Mouse (Mus musculus) erythroblast, embryonic 14.5 days (primary cell): ENCODE measurements around the gene Dnah7a. TPM values are rescaled to one million over a fixed set of nuclear protein-coding genes. Genes with fewer than 3 reads are reported as not detected.
"Not testable (repeated sequence)": the region's sequence is repeated elsewhere in the genome, so short reads cannot be mapped to it uniquely, and the experiment has no call there.

Experiments used
- H3K27me3 ChIP-seq: 2 replicates; pipeline ENCODE4 v1.6.1; 2012; ENCODE audit warnings: inconsistent platforms; ENCODE audit not compliant: control insufficient read depth
- H3K36me3 ChIP-seq: 2 replicates; pipeline ENCODE4 v1.6.1; 2012; ENCODE audit warnings: mild to moderate bottlenecking, inconsistent platforms; ENCODE audit not compliant: control insufficient read depth
- H3K4me1 ChIP-seq: 2 replicates; pipeline ENCODE4 v1.6.1; 2012; ENCODE audit warnings: inconsistent platforms; ENCODE audit not compliant: control insufficient read depth
- H3K4me3 ChIP-seq: replicated peaks from 2 replicates; pipeline ENCODE3; 2012; ENCODE audit warnings: moderate library complexity, mild to moderate bottlenecking, inconsistent platforms
- H3K9me3 ChIP-seq: 2 replicates; pipeline ENCODE4 v1.6.1; 2012; ENCODE audit warnings: low read length, inconsistent platforms, mixed read lengths; ENCODE audit not compliant: control insufficient read depth
- GATA1 ChIP-seq: IDR thresholded peaks from 2 replicates; pipeline ENCODE4 v1.6.1; 2012; ENCODE audit warnings: low read length, inconsistent platforms, mixed read lengths
- TAL1 ChIP-seq: IDR thresholded peaks from 3 replicates; pipeline ENCODE4 v1.6.1; 2012; ENCODE audit warnings: low read length, inconsistent platforms, mixed read lengths
- polyA plus RNA-seq: library from polyadenylated mRNA; stranded (reverse); fragments of >175 nt; gene quantifications from 2 replicates; pipeline ENCODE4 v1.2.3, GENCODE M21; 2012

Dnah7a gene
- polyA plus RNA-seq, 1 experiment: not detected

DNA sequence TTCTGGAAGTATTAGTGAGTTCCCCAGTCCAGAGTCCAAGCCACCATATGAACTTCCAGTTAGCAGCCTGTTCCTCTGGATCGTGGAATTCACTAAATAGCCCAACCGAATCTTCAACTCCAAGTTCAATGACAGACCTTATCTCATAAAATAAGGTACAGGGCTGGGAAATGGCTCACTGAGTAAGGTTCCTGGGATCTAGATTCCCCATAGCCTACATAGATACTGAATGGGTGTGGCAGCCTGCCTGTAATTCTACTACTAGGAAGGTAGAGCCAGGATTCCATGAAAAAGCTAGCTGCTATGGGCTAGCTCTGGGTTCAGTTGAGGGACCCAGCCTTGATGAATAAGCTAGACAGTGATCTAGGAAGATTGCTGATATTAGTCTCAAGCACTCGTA is 30.0 kb upstream of the Dnah7a start:
- Histone ChIP-seq H3K4me3 (no peak overlapping the region), H3K4me1 (no peaks in the 10 kb centered on the region), H3K36me3 (no peaks in the 10 kb centered on the region), H3K9me3 (no peaks in the 10 kb centered on the region), H3K27me3 (no peaks in the 10 kb centered on the region)
- TF ChIP-seq TAL1 (no peak), GATA1 (no peak)

DNA sequence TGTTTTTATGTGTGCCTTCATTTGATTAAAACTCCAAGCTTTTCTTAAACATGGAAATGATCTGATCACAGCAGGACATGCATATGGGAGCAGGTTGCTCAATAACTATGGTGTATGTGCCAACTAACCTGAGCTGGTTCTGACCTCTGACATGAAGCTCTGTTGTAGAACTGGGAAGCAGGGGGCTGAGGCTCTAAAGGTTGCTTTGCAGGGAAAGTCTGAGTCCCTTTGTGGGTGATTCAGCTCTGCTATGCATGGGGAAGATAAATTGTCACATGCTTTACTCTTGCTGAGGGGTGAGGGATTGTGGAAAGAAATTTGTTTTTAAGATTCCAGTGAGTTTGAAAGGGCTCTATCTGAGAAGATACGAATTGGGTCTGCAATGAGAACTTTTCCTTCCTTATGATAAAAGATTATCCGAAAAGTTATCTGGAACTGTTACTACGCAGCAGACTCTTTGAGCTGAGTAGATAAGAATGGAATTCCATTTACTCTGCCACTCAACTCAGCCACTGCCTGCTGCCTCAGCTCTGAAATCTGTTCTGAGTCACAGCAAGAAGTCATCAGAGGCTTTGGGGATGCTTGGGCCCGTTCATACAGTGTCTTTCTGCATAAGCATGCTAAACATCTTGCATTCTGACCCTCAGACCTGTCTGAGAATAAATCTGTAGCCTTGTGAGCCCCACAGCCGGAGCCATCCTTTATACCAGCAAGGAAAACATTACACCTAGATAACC is 22.1 kb upstream of the Dnah7a start:
- Histone ChIP-seq H3K27me3 (no peaks in the 10 kb centered on the region), H3K9me3 (no peaks in the 10 kb centered on the region), H3K4me3 (no peak overlapping the region), H3K36me3 (no peaks in the 10 kb centered on the region), H3K4me1 (no peaks in the 10 kb centered on the region)
- TF ChIP-seq GATA1: no peak

DNA sequence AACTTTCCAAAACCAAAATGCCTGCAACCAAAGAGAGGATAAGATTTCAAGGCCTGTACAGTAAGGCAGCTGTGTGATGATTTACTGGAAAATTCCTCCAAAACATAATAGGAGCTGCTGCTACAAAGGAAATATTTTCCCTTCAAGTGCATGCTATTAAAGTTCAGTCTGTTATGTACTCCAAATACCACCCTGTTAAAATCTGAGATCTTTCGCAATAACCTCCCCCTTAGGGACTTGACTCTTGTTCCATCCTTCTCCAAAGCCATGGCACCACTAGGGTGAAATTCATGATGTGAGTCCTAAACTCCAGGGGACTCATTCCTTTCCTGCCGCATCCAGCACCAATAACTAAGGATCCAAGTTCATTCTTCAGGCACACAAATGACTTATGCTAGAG is 20.3 kb upstream of the Dnah7a start:
- Histone ChIP-seq H3K27me3 (no peaks in the 10 kb centered on the region), H3K4me1 (no peaks in the 10 kb centered on the region), H3K36me3 (no peaks in the 10 kb centered on the region), H3K9me3 (no peaks in the 10 kb centered on the region), H3K4me3 (no peak overlapping the region)
- TF ChIP-seq TAL1: no peak

DNA sequence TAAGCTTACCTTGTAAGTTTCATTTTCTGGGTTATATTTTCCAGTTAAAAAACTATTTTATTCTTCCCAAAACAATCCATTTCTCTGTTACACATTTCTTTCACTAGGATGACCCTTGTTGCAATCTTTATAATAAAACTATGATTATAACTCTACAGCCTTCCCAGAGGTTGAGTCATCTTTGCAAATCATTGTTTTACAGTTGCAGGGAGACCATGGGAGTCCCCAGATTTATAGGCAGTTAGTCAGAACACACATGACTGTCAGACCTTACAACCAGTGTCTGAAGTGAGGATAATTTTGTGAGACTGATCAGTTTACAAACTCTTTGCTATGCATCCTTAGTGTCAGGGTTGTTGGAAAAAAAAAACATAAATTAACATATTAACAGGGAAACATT is 14.8 kb upstream of the Dnah7a start:
- H3K4me1 ChIP-seq: no peaks in the 10 kb centered on the region
- H3K36me3 ChIP-seq: no peaks in the 10 kb centered on the region
- no peaks in the 10 kb centered on the region for H3K9me3 ChIP-seq
- H3K4me3 ChIP-seq: no peak overlapping the region
- TF ChIP-seq GATA1 (no peak), TAL1 (no peak)
- no peaks in the 10 kb centered on the region for H3K27me3 ChIP-seq

- TF ChIP-seq GATA1: no peak
- no peak for TF ChIP-seq TAL1
- no peaks in the 10 kb centered on the region for H3K4me1 ChIP-seq
- no peaks in the 10 kb centered on the region for H3K36me3 ChIP-seq
- no peaks in the 10 kb centered on the region for H3K9me3 ChIP-seq
- no peaks in the 10 kb centered on the region for H3K27me3 ChIP-seq
- no peak overlapping the region for H3K4me3 ChIP-seq
Measured at GRCm38 (mm10) chr1:53720601-53721351, 14.2 kb upstream of the Dnah7a start.

DNA sequence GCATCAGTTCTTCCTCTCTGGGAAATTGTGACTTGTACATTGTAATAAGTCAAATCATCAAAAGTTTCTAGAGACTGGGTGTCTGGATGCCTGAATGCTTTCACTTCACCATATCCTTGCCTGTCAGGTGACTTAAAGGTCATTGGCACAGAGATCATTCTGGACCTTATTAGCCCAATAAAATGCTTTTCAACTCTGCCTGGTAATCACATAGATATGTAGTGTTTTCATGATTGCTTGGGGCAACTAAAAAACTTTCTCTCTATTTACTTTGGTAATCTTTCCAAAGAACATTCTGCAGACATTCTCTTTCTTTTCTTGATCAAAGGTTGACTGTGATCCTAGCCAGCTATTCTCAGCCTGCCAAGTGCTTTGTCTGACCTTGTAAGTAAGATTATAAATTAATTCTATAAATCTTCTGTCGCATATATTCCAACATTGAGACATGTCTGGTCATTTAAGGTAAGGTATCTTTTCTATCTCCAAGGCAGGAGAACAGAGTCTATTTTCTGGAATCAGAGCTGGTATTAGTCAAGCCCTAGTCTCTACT is 9.5 kb upstream of the Dnah7a start:
- no peak for TF ChIP-seq TAL1
- no peak for TF ChIP-seq GATA1
- H3K27me3 ChIP-seq: no peaks in the 10 kb centered on the region
- H3K4me3 ChIP-seq: no peak overlapping the region
- H3K9me3 ChIP-seq: no peaks in the 10 kb centered on the region
- H3K36me3 ChIP-seq: no peaks in the 10 kb centered on the region
- H3K4me1 ChIP-seq: no peaks in the 10 kb centered on the region

- Histone ChIP-seq H3K36me3 (no peaks in the 10 kb centered on the region), H3K27me3 (no peaks in the 10 kb centered on the region), H3K4me1 (no peaks in the 10 kb centered on the region), H3K4me3 (no peak overlapping the region), H3K9me3 (no peaks in the 10 kb centered on the region)
- TF ChIP-seq TAL1 (no peak), GATA1 (no peak)
Measured at GRCm38 (mm10) chr1:53715446-53715845, 8.9 kb upstream of the Dnah7a start.

GRCm38 (mm10) chr1:53713383-53713782 is 6.8 kb upstream of the Dnah7a start:
- not testable (repeated sequence) for H3K36me3 ChIP-seq, H3K27me3 ChIP-seq, H3K4me1 ChIP-seq, H3K4me3 ChIP-seq, H3K9me3 ChIP-seq

DNA sequence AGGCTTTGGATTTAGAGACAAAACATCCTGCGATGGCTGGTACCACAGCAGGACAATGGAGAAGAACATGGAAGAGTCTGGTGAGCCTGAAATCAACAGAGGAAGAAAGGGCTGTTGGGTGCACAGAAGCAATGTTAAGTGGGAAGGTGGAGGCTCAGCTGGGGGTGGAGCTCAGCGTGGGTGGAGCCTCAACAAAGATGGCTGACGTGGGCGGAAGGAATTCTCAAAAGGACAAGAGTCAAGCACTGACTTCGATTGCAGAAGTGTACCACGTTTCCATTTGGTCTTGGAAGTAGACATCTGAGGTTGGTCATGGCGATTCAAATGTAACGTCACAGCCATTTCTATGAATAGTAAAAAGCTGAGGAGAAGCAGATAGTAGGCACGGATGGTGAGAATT is 4.5 kb upstream of the Dnah7a start:
- H3K4me3 ChIP-seq: no peak overlapping the region
- TF ChIP-seq GATA1 (no peak), TAL1 (no peak)
- no peaks in the 10 kb centered on the region for H3K9me3 ChIP-seq
- H3K4me1 ChIP-seq: peaks cover 2% of the 10 kb centered on the region; the same call in 1 of the 2 replicates
- no peaks in the 10 kb centered on the region for H3K36me3 ChIP-seq
- H3K27me3 ChIP-seq: peaks cover 2% of the 10 kb centered on the region

GRCm38 (mm10) chr1:53709602-53710001 is 3.0 kb upstream of the Dnah7a start:
- not testable (repeated sequence) for H3K9me3 ChIP-seq, H3K4me1 ChIP-seq

More at GRCm38 (mm10) chr1:53709602-53710001, 3.0 kb upstream of the Dnah7a start:
- H3K36me3 ChIP-seq, H3K27me3 ChIP-seq, H3K4me3 ChIP-seq: not testable (repeated sequence)
